Mouse (Mus musculus): ENCODE data around the gene Rnasel.

- TF ChIP-seq EP300 (IDR thresholded peaks at IDR 0.05; ENCODE audit: low read depth), result no peak
- TF ChIP-seq CTCF (IDR thresholded peaks at IDR 0.05; ENCODE audit: low read depth), result no peak
Measured at GRCm38 (mm10) chr1:153776257-153776656, 27.0 kb downstream of the Rnasel start.

Data from liver, postnatal 0 days (tissue).